ENCODE assay signal across 8 mouse cellular contexts in genomic region chr11:118507904-118508303, GRCm38 (mm10). TPM values are rescaled to one million over a fixed set of nuclear protein-coding genes. Genes with fewer than 3 reads are reported as not detected.
DNase-seq lines count a peak whose midpoint lies in the region; ATAC-seq and TF ChIP-seq lines count a peak whose summit lies in the region.

No protein-coding gene starts in this region.

- H3K4me3 ChIP-seq in cortical plate, adult 2 months (ENCODE audit: insufficient read depth, low read length): no peak overlapping the region

- H3K4me1 ChIP-seq in cortical plate, adult 2 months (ENCODE audit: control insufficient read depth, insufficient read depth, low read length): peaks cover 11% of the 10 kb centered on the region

- TF ChIP-seq CTCF in cortical plate, adult 2 months (IDR thresholded peaks at IDR 0.05; ENCODE audit: extremely low read depth, insufficient read depth, low read length): peak; percentile 87

- H3K27ac ChIP-seq in cortical plate, adult 2 months (ENCODE audit: insufficient read depth, low read length): no peak overlapping the region

- ATAC-seq in erythroid progenitor cell, adult 5-6 weeks (replicated peaks; ENCODE audit: low FRiP score, poor library complexity, severe bottlenecking): no peak; the same call in 1 of the 2 replicates

- no peak for TF ChIP-seq POLR2A in cortical plate, adult 2 months (IDR thresholded peaks at IDR 0.05; ENCODE audit: extremely low read depth, insufficient read depth, low read length)

- DNase-seq in CD8-positive naive resting alpha-beta T cell, adult 2 months (ENCODE audit: low read depth in 2 of 2, low spot score in 2 of 2): peak; percentile 48 to 61
- peak; percentile 75 to 80 for DNase-seq in adrenal gland, adult 18-20 months (ENCODE audit: low spot score in 2 of 2)
- peak; percentile 63 for DNase-seq in heart, adult 8-10 months (ENCODE audit: low spot score)
- DNase-seq in layer of hippocampus, adult 8-10 months (ENCODE audit: low spot score in 2 of 2): peak; percentile 65 to 87
- DNase-seq in lung, postnatal 25 days (ENCODE audit: low spot score): peak; percentile 64
- DNase-seq in right cerebral cortex, postnatal 14 days: peak; percentile 75

RNA-seq across cellular contexts. Expression of gene Engase, which starts 31.3 kb away (rescaled TPM):
- 10 to 100 TPM in 1 of 2 experiments, 1 to 10 TPM in 1; 7.3 to 12.4 TPM for total RNA-seq in adrenal gland, adult 18-20 months (2021)
- polyA plus RNA-seq in cortical plate, adult 2 months (2012; rRNA removed): 10.3 and 12.0 TPM in 2 replicates
- total RNA-seq in heart, adult 8-10 months (2022): 1 to 10 TPM; 5.2 to 7.2 (median 6.6) TPM
- 10 to 100 TPM; 14.9 to 22.3 (median 19.0) TPM for total RNA-seq in layer of hippocampus, adult 8-10 months (2022)
- total RNA-seq in erythroid progenitor cell, adult 5-6 weeks (2015; ENCODE audit: low replicate concordance): not detected in 2 replicates
- total RNA-seq in erythroid progenitor cell, adult 5-6 weeks (2017; ENCODE audit: low replicate concordance): 9.4 TPM in 1 of 2 replicates, not detected in the other
